Mouse (Mus musculus): ENCODE measurements around the gene Gm906. TPM values are rescaled to one million over a fixed set of nuclear protein-coding genes. Genes with fewer than 3 reads are reported as not detected.
"Not testable (repeated sequence)": the region's sequence is repeated elsewhere in the genome, so short reads cannot be mapped to it uniquely, and the experiment has no call there.

Gene Gm906
- not detected in 2 replicates for polyA plus RNA-seq (2014; fragmentation: Nextera tagmentation; extraction: Ambion mirVana)

DNA sequence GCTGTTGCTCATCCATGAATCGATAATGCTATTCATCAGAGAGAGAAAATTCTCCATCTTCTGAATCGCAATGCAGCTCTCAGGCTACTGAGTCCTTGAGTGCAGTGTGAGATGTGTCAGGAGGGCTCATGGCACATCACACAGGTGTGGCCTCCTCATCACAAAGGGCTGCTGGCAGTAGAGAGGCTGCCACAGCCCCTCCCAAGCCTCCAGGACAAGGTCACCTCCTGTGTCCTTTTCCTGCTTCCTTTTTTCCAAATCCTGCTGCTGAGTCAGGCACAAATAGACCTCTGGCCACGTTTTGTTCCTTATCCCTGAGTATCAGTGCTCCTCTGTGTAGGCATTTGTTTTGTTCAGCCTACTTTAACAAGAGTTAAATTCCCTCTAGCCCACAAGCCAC is at the start of gene Gm906:
TSS of gene Gm906 (minus strand) at position 101 of the 400 bp plus-strand sequence.
- not testable (repeated sequence) for H3K4me1 ChIP-seq (replicated peaks; ENCODE audit: control insufficient read depth, insufficient read depth, low read length); ATAC-seq (replicated peaks; ENCODE audit: low FRiP score); H3K4me2 ChIP-seq (ENCODE audit: low read depth, low read length, severe bottlenecking); H3K27ac ChIP-seq (ENCODE audit: low read depth, low read length); H3K9me3 ChIP-seq (ENCODE audit: control insufficient read depth, low read length); H3K9ac ChIP-seq (ENCODE audit: low read length); H3K4me3 ChIP-seq (ENCODE audit: low read depth, low read length); DNase-seq (ENCODE audit: low spot score); H3K36me3 ChIP-seq (ENCODE audit: control insufficient read depth, insufficient read depth, low read length); H3K27me3 ChIP-seq (ENCODE audit: control insufficient read depth, insufficient read depth, low read length)
- WGBS, result 73% methylated on average over 3 of the region's 3 CpGs

DNA sequence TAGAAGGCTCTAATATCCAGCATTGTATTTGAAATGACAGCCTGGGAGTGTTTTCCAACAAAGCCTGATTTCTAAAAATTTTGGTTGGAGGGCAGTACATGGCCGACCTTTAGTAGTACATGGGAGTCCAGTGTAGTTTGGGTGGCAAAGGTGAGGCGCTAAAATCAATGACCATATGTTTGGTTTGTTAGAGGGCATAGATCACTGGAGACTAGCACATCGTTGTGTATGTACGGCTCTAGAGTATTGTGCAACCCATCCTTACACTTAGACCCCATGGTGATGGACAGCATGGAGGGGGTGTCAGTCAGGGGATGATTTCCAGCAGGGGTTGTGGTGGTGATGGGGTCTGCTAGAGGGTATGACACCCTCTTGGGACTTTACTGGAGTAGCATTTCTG is 33.2 kb upstream of the Gm906 start:
- not testable (repeated sequence) for H3K27ac ChIP-seq (ENCODE audit: low read depth, low read length); ATAC-seq (replicated peaks; ENCODE audit: low FRiP score); H3K4me3 ChIP-seq (ENCODE audit: low read depth, low read length); H3K9me3 ChIP-seq (ENCODE audit: control insufficient read depth, low read length); DNase-seq (ENCODE audit: low spot score); H3K4me2 ChIP-seq (ENCODE audit: low read depth, low read length, severe bottlenecking); H3K4me1 ChIP-seq (replicated peaks; ENCODE audit: control insufficient read depth, insufficient read depth, low read length); H3K27me3 ChIP-seq (ENCODE audit: control insufficient read depth, insufficient read depth, low read length); H3K36me3 ChIP-seq (ENCODE audit: control insufficient read depth, insufficient read depth, low read length); H3K9ac ChIP-seq (ENCODE audit: low read length)
- 98% methylated on average over 2 of the region's 4 CpGs for WGBS

DNA sequence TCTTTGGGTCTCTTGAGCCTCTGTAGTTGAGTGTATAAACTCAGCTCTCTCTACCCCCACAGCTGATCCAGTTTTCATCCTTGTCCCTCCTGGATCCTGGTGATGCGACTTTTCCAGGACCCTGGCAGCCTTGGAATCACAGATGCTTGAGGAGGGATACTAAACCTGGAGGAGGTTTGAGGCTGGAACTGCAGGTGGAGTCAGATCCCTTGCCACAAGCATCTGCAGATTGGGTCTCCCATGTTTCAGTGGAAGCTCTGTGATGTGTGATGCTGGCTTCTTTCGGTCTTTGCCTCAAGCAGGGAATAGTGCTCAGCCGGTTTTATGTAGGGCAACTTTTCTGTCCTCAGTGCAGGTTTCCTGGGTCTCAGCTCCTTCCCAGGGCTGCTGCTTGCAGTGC is 13.6 kb downstream of the Gm906 start:
- Histone ChIP-seq H3K4me1 (replicated peaks; ENCODE audit: control insufficient read depth, insufficient read depth, low read length) (no peaks in the 10 kb centered on the region), H3K27me3 (ENCODE audit: control insufficient read depth, insufficient read depth, low read length) (no peaks in the 10 kb centered on the region), H3K4me3 (ENCODE audit: low read depth, low read length) (no peak overlapping the region), H3K4me2 (ENCODE audit: low read depth, low read length, severe bottlenecking) (no peak overlapping the region), H3K9ac (ENCODE audit: low read length) (no peak overlapping the region), H3K27ac (ENCODE audit: low read depth, low read length) (no peak overlapping the region), H3K9me3 (ENCODE audit: control insufficient read depth, low read length) (no peaks in the 10 kb centered on the region), H3K36me3 (ENCODE audit: control insufficient read depth, insufficient read depth, low read length) (no peaks in the 10 kb centered on the region)
- ATAC-seq (replicated peaks; ENCODE audit: low FRiP score) (no peak), DNase-seq (ENCODE audit: low spot score) (no peak)
- WGBS, result 87% methylated on average over 3 of the region's 3 CpGs

DNA sequence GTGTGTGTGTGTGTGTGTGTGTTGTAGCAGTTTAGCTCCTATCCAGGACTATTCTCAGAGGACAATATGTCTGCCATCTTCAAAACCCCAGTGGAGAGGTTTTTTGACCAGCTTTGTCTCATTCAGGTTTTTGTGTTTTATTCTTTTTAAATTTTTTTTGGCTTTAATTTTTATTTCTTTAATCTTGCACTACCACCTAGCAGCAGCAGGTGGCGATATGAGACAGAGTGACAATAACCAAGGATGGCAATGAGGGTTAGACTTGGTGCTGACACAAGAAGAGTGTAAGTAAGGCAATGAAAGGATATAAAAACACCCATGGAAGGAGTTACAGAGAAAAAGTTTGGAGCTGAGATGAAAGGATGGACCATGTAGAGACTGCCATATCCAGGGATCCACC is 38.3 kb downstream of the Gm906 start:
- H3K4me2 ChIP-seq (ENCODE audit: low read depth, low read length, severe bottlenecking); DNase-seq (ENCODE audit: low spot score); H3K9me3 ChIP-seq (ENCODE audit: control insufficient read depth, low read length); H3K36me3 ChIP-seq (ENCODE audit: control insufficient read depth, insufficient read depth, low read length); H3K4me3 ChIP-seq (ENCODE audit: low read depth, low read length); H3K9ac ChIP-seq (ENCODE audit: low read length); H3K27me3 ChIP-seq (ENCODE audit: control insufficient read depth, insufficient read depth, low read length); ATAC-seq (replicated peaks; ENCODE audit: low FRiP score); H3K27ac ChIP-seq (ENCODE audit: low read depth, low read length); H3K4me1 ChIP-seq (replicated peaks; ENCODE audit: control insufficient read depth, insufficient read depth, low read length): not testable (repeated sequence)
- 0% methylated on average over 1 of the region's 1 CpGs for WGBS

DNA sequence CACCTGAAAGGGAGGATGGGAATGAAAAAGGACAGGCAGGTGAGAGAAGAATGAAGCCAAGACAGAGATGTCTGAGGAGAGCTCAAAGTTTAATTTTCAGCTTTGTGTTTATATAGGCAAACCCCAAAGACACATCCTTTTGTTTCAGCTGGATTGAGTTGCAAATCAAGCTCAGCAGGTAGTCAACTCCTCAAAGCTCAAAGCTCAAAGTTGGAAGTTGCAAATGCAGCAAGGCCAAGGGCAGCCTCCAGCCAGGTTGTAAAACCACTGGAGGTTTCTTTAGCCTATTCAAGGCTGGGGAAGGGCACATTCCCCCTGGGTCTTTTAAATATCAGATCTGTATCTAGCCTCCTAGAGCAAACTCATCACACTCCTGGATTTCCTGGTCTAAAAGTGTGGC is 39.9 kb downstream of the Gm906 start:
- not testable (repeated sequence) for H3K4me2 ChIP-seq (ENCODE audit: low read depth, low read length, severe bottlenecking); H3K4me3 ChIP-seq (ENCODE audit: low read depth, low read length); DNase-seq (ENCODE audit: low spot score); H3K36me3 ChIP-seq (ENCODE audit: control insufficient read depth, insufficient read depth, low read length); H3K27me3 ChIP-seq (ENCODE audit: control insufficient read depth, insufficient read depth, low read length); H3K9me3 ChIP-seq (ENCODE audit: control insufficient read depth, low read length); H3K27ac ChIP-seq (ENCODE audit: low read depth, low read length); ATAC-seq (replicated peaks; ENCODE audit: low FRiP score); H3K4me1 ChIP-seq (replicated peaks; ENCODE audit: control insufficient read depth, insufficient read depth, low read length); H3K9ac ChIP-seq (ENCODE audit: low read length)

DNA sequence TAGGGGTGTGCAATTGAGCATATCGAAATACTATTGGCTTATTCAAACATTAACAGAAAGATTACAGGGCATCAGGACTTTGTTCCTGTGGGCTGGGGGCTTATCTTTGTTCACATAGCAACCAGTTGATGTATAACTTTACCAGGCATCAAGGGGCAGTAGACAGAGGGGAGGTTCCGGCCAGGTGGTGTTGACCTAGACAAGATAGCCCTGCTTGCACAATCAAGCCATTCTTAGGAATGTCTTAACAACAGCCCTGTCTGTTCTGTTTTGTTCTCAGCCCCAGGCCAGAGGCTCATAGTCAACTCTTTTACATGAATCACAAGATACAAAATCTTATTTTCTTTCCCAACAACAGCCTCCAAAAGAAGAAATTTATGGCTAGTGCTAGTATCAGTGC is 40.5 kb downstream of the Gm906 start:
- H3K4me3 ChIP-seq (ENCODE audit: low read depth, low read length), result not testable (repeated sequence)

DNA sequence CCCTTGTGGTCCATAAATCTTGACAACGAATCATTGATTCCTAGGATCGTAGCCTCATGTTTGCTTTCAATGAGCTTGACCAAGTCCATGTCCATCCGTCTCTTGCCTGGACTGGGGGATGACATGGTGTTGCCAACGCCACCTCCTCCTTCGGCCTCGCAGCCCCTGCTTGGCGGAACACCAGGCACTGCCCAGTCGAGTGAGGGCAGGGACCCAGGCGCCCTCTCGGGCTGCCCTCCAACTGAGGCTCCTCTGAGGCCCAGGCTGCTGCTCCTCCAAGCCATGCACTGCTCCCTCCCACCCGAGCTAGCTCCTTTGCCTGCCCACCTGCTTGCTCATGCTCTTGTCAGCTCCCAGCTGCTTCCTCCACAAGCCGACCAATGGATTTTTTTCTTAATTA is 42.1 kb downstream of the Gm906 start:
- Histone ChIP-seq H3K9me3 (ENCODE audit: control insufficient read depth, low read length) (no peaks in the 10 kb centered on the region), H3K27me3 (ENCODE audit: control insufficient read depth, insufficient read depth, low read length) (no peaks in the 10 kb centered on the region), H3K9ac (ENCODE audit: low read length) (no peak overlapping the region), H3K36me3 (ENCODE audit: control insufficient read depth, insufficient read depth, low read length) (no peaks in the 10 kb centered on the region), H3K4me2 (ENCODE audit: low read depth, low read length, severe bottlenecking) (no peak overlapping the region), H3K27ac (ENCODE audit: low read depth, low read length) (no peak overlapping the region), H3K4me3 (ENCODE audit: low read depth, low read length) (no peak overlapping the region), H3K4me1 (replicated peaks; ENCODE audit: control insufficient read depth, insufficient read depth, low read length) (no peaks in the 10 kb centered on the region)
- 92% methylated on average over 12 of the region's 12 CpGs for WGBS
- DNase-seq (ENCODE audit: low spot score), result no peak
- no peak for ATAC-seq (replicated peaks; ENCODE audit: low FRiP score)

More for the DNA sequence above, 40.5 kb downstream of the Gm906 start:
- not testable (repeated sequence) for H3K9ac ChIP-seq (ENCODE audit: low read length); H3K9me3 ChIP-seq (ENCODE audit: control insufficient read depth, low read length); H3K27ac ChIP-seq (ENCODE audit: low read depth, low read length); H3K4me1 ChIP-seq (replicated peaks; ENCODE audit: control insufficient read depth, insufficient read depth, low read length); ATAC-seq (replicated peaks; ENCODE audit: low FRiP score); H3K4me2 ChIP-seq (ENCODE audit: low read depth, low read length, severe bottlenecking); DNase-seq (ENCODE audit: low spot score); H3K36me3 ChIP-seq (ENCODE audit: control insufficient read depth, insufficient read depth, low read length); H3K27me3 ChIP-seq (ENCODE audit: control insufficient read depth, insufficient read depth, low read length)
- WGBS, result 87% methylated on average over 2 of the region's 2 CpGs

DNA sequence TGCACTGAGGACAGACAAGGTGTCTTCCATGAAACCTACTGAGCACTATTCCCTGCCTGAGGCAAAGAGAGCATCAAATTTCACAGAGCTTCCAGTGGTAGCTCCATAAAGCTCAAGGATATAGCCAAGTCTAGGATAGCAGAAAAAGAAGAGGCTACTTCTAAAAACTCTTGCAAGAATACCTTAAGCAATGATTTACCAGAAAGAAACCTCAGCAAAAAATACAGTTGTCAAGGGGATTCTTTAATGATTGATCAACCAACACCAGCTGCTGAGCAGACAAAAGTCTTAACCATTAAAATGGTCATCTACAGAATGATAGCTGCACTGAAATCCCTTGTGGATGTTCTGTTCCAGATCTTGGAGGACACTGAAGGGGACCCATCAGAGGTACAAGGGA is 53.3 kb downstream of the Gm906 start:
- not testable (repeated sequence) for H3K36me3 ChIP-seq (ENCODE audit: control insufficient read depth, insufficient read depth, low read length); H3K27ac ChIP-seq (ENCODE audit: low read depth, low read length); H3K4me3 ChIP-seq (ENCODE audit: low read depth, low read length); H3K4me1 ChIP-seq (replicated peaks; ENCODE audit: control insufficient read depth, insufficient read depth, low read length); H3K4me2 ChIP-seq (ENCODE audit: low read depth, low read length, severe bottlenecking); H3K27me3 ChIP-seq (ENCODE audit: control insufficient read depth, insufficient read depth, low read length); DNase-seq (ENCODE audit: low spot score); ATAC-seq (replicated peaks; ENCODE audit: low FRiP score); H3K9ac ChIP-seq (ENCODE audit: low read length); H3K9me3 ChIP-seq (ENCODE audit: control insufficient read depth, low read length)
